Mouse (Mus musculus) adrenal gland, postnatal 36 days (tissue): ENCODE data around the gene Gas2l1. TPM values are rescaled to one million over a fixed set of nuclear protein-coding genes. Genes with fewer than 3 reads are reported as not detected.
A peak's percentile ranks its signal among the peaks of the same experiment; 100 is the strongest.
"Not testable (repeated sequence)": the region's sequence is repeated elsewhere in the genome, so short reads cannot be mapped to it uniquely, and the experiment has no call there.

Source experiments
- DNase-seq, 2 experiments: peaks; one replicate each; pipeline ENCODE4 v3.0.0; 2021; ENCODE audit warnings: mixed read lengths in 1 of 2
- long read RNA-seq, 2 experiments: library from polyadenylated mRNA; stranded (forward); transcript quantifications; one replicate each; pipeline ENCODE4 v2.0.0; 2021; ENCODE audit warnings: borderline sequencing depth in 2 of 2
- total RNA-seq, 2 experiments: library from RNA; stranded (reverse); gene quantifications; 2 replicates each; pipeline ENCODE4 v1.2.3; 2021

Gas2l1 gene
- total RNA-seq, result 10 to 100 TPM; 41.4 to 50.8 TPM
- long read RNA-seq, experiment 1, transcript Gas2l1-202 (7 exons, 2,847 nt), result major isoform, 6 of 41 reads
- long read RNA-seq, experiment 1, partial matches to known transcripts, result 30 of 41 reads
- long read RNA-seq, experiment 1, other reads (novel, unspliced or antisense), result 2 of 41 reads
- long read RNA-seq, experiment 2, transcript Gas2l1-202 (7 exons, 2,847 nt), result major isoform, 10 of 33 reads
- long read RNA-seq, experiment 2, partial matches to known transcripts, result 9 of 33 reads
- long read RNA-seq, experiment 2, other reads (novel, unspliced or antisense), result 10 of 33 reads

- DNase-seq, result peak; percentile 93 to 97
Measured at GRCm38 (mm10) chr11:5065056-5065821, at the start of gene Gas2l1. Gene Gas2l1, minus strand, starts transcription at chr11:5065327.

GRCm38 (mm10) chr11:5113645-5114044, 48.5 kb upstream of the Gas2l1 start:
- no peak for DNase-seq

- no peak for DNase-seq
Measured at GRCm38 (mm10) chr11:5109441-5109840, 44.3 kb upstream of the Gas2l1 start.

- no peak for DNase-seq
Measured at GRCm38 (mm10) chr11:5103986-5104509, 38.9 kb upstream of the Gas2l1 start.

- DNase-seq, result no peak
Measured at GRCm38 (mm10) chr11:5102384-5102783, 37.3 kb upstream of the Gas2l1 start.

GRCm38 (mm10) chr11:5101641-5102040, 36.5 kb upstream of the Gas2l1 start:
- no peak for DNase-seq

GRCm38 (mm10) chr11:5100801-5101200, 35.7 kb upstream of the Gas2l1 start:
- DNase-seq, result no peak

- no peak for DNase-seq
Measured at GRCm38 (mm10) chr11:5100283-5100682, 35.2 kb upstream of the Gas2l1 start.

- peak; percentile 89 to 90 for DNase-seq
Measured at GRCm38 (mm10) chr11:5099576-5100183, 34.6 kb upstream of the Gas2l1 start.

GRCm38 (mm10) chr11:5098736-5099542, 33.8 kb upstream of the Gas2l1 start, which contains the start of the genes Rhbdd3 and Ewsr1:
Gene Rhbdd3, plus strand, starts transcription at chr11:5098926.
Gene Ewsr1, minus strand, starts transcription at chr11:5099266.
- DNase-seq, result peak; percentile 96 to 98

- peak; percentile 54 to 63 for DNase-seq
Measured at GRCm38 (mm10) chr11:5098035-5098735, 33.1 kb upstream of the Gas2l1 start.

- DNase-seq, result no peak
Measured at GRCm38 (mm10) chr11:5096480-5097020, 31.4 kb upstream of the Gas2l1 start.

GRCm38 (mm10) chr11:5095877-5096276, 30.8 kb upstream of the Gas2l1 start:
- DNase-seq, result no peak

GRCm38 (mm10) chr11:5091706-5092105, 26.6 kb upstream of the Gas2l1 start:
- no peak for DNase-seq

- peak; percentile 39 to 44 for DNase-seq
Measured at GRCm38 (mm10) chr11:5089147-5089546, 24.0 kb upstream of the Gas2l1 start.

- DNase-seq, result not testable (repeated sequence)
Measured at GRCm38 (mm10) chr11:5076843-5077242, 11.7 kb upstream of the Gas2l1 start.

GRCm38 (mm10) chr11:5075760-5076159, 10.6 kb upstream of the Gas2l1 start:
- no peak for DNase-seq

GRCm38 (mm10) chr11:5074882-5075281, 9.8 kb upstream of the Gas2l1 start:
- DNase-seq, result no peak

GRCm38 (mm10) chr11:5068126-5068971, 3.2 kb upstream of the Gas2l1 start:
- DNase-seq, result peak in 1 of 2 experiments; percentile 9

GRCm38 (mm10) chr11:5067063-5067462, 1.9 kb upstream of the Gas2l1 start:
- no peak for DNase-seq
